Mouse (Mus musculus): ENCODE results near the gene Hist1h3d. TPM values are rescaled to one million over a fixed set of nuclear protein-coding genes. Genes with fewer than 3 reads are reported as not detected.
A peak's percentile ranks its signal among the peaks of the same experiment; 100 is the strongest.
"Not testable (repeated sequence)": the region's sequence is repeated elsewhere in the genome, so short reads cannot be mapped to it uniquely, and the experiment has no call there.

Hist1h3d gene
- polyA plus RNA-seq, 1 experiment from 2014 or later: 7.2 TPM

- not testable (repeated sequence) for H3K27me3 ChIP-seq (ENCODE audit: control insufficient read depth, insufficient read depth, low read length); H3K9me3 ChIP-seq (ENCODE audit: control insufficient read depth, low read length); H3K36me3 ChIP-seq (ENCODE audit: control insufficient read depth, insufficient read depth, low read length); H3K4me1 ChIP-seq (replicated peaks; ENCODE audit: control insufficient read depth, insufficient read depth, low read length)
- WGBS: under 1% methylated on average over 46 of the region's 47 CpGs
- peak within 1 kb of the TSS; percentile 34 for H3K4me3 ChIP-seq (ENCODE audit: low read depth, low read length)
- peak within 1 kb of the TSS; percentile 58 for H3K9ac ChIP-seq (ENCODE audit: low read depth, low read length)
- ATAC-seq (ENCODE audit: low FRiP score) (peak; percentile 86), DNase-seq (ENCODE audit: low spot score) (peak; percentile 94)
- peak within 1 kb of the TSS; percentile 84 for H3K27ac ChIP-seq (ENCODE audit: low read depth, low read length)
- H3K4me2 ChIP-seq (replicated peaks; ENCODE audit: low read depth, low read length): peak within 1 kb of the TSS; percentile 43
Observed at GRCm38 (mm10) chr13:23551146-23551834, 24.3 kb upstream of the Hist1h3d start, which contains the start of gene Hist1h4f. TSS of gene Hist1h4f (minus strand) at chr13:23551648.

- Histone ChIP-seq H3K27ac (ENCODE audit: low read depth, low read length) (peak overlapping the region; percentile 84), H3K9me3 (ENCODE audit: control insufficient read depth, low read length) (no peaks in the 10 kb centered on the region), H3K9ac (ENCODE audit: low read depth, low read length) (no peak overlapping the region), H3K4me2 (replicated peaks; ENCODE audit: low read depth, low read length) (peak overlapping the region; percentile 43), H3K27me3 (ENCODE audit: control insufficient read depth, insufficient read depth, low read length) (no peaks in the 10 kb centered on the region), H3K4me3 (ENCODE audit: low read depth, low read length) (peak overlapping the region; percentile 34; the same call in 1 of the 2 replicates), H3K36me3 (ENCODE audit: control insufficient read depth, insufficient read depth, low read length) (no peaks in the 10 kb centered on the region), H3K4me1 (replicated peaks; ENCODE audit: control insufficient read depth, insufficient read depth, low read length) (no peaks in the 10 kb centered on the region)
- 55% methylated on average over 8 of the region's 8 CpGs for WGBS
- no peak for DNase-seq (ENCODE audit: low spot score)
- ATAC-seq (ENCODE audit: low FRiP score): no peak
Observed at GRCm38 (mm10) chr13:23551931-23552914, 23.3 kb upstream of the Hist1h3d start.

GRCm38 (mm10) chr13:23552962-23553361, 22.6 kb upstream of the Hist1h3d start, which contains the start of gene Hist1h1d:
TSS of gene Hist1h1d (plus strand) at chr13:23553262.
- H3K9ac ChIP-seq (ENCODE audit: low read depth, low read length): no peak within 1 kb of the TSS
- H3K4me2 ChIP-seq (replicated peaks; ENCODE audit: low read depth, low read length): no peak within 1 kb of the TSS
- H3K36me3 ChIP-seq (ENCODE audit: control insufficient read depth, insufficient read depth, low read length): no peaks in the 10 kb centered on the region
- H3K4me1 ChIP-seq (replicated peaks; ENCODE audit: control insufficient read depth, insufficient read depth, low read length): no peaks in the 10 kb centered on the region
- peak within 1 kb of the TSS; percentile 84 for H3K27ac ChIP-seq (ENCODE audit: low read depth, low read length)
- no peak within 1 kb of the TSS for H3K4me3 ChIP-seq (ENCODE audit: low read depth, low read length)
- no peaks in the 10 kb centered on the region for H3K27me3 ChIP-seq (ENCODE audit: control insufficient read depth, insufficient read depth, low read length)
- ATAC-seq (ENCODE audit: low FRiP score) (no peak), DNase-seq (ENCODE audit: low spot score) (no peak)
- no peaks in the 10 kb centered on the region for H3K9me3 ChIP-seq (ENCODE audit: control insufficient read depth, low read length)

GRCm38 (mm10) chr13:23554393-23554792, 21.2 kb upstream of the Hist1h3d start:
- peak overlapping the region; percentile 90 for H3K9ac ChIP-seq (ENCODE audit: low read depth, low read length)
- H3K27me3 ChIP-seq (ENCODE audit: control insufficient read depth, insufficient read depth, low read length): no peaks in the 10 kb centered on the region
- ATAC-seq (ENCODE audit: low FRiP score): no peak
- peak overlapping the region; percentile 57 for H3K4me3 ChIP-seq (ENCODE audit: low read depth, low read length)
- H3K36me3 ChIP-seq (ENCODE audit: control insufficient read depth, insufficient read depth, low read length): no peaks in the 10 kb centered on the region
- H3K9me3 ChIP-seq (ENCODE audit: control insufficient read depth, low read length): no peaks in the 10 kb centered on the region
- peak overlapping the region; percentile 97 for H3K27ac ChIP-seq (ENCODE audit: low read depth, low read length)
- peak overlapping the region; percentile 98 for H3K4me2 ChIP-seq (replicated peaks; ENCODE audit: low read depth, low read length)
- no peaks in the 10 kb centered on the region for H3K4me1 ChIP-seq (replicated peaks; ENCODE audit: control insufficient read depth, insufficient read depth, low read length)
- no peak for DNase-seq (ENCODE audit: low spot score)
- WGBS: 26% methylated on average over 9 of the region's 9 CpGs

- DNase-seq (ENCODE audit: low spot score) (peak; percentile 84), ATAC-seq (ENCODE audit: low FRiP score) (peak; percentile 86)
- peak overlapping the region; percentile 90 for H3K9ac ChIP-seq (ENCODE audit: low read depth, low read length)
- H3K4me1 ChIP-seq (replicated peaks; ENCODE audit: control insufficient read depth, insufficient read depth, low read length): no peaks in the 10 kb centered on the region
- under 1% methylated on average over 52 of the region's 54 CpGs for WGBS
- peak overlapping the region; percentile 98 for H3K4me2 ChIP-seq (replicated peaks; ENCODE audit: low read depth, low read length)
- H3K27ac ChIP-seq (ENCODE audit: low read depth, low read length): peak overlapping the region; percentile 97
- no peaks in the 10 kb centered on the region for H3K36me3 ChIP-seq (ENCODE audit: control insufficient read depth, insufficient read depth, low read length)
- H3K4me3 ChIP-seq (ENCODE audit: low read depth, low read length): peak overlapping the region; percentile 57
- H3K27me3 ChIP-seq (ENCODE audit: control insufficient read depth, insufficient read depth, low read length): no peaks in the 10 kb centered on the region
- no peaks in the 10 kb centered on the region for H3K9me3 ChIP-seq (ENCODE audit: control insufficient read depth, low read length)
Observed at GRCm38 (mm10) chr13:23554925-23555838, 20.4 kb upstream of the Hist1h3d start.

GRCm38 (mm10) chr13:23555839-23556416, 19.6 kb upstream of the Hist1h3d start:
- peak overlapping the region; percentile 98 for H3K4me2 ChIP-seq (replicated peaks; ENCODE audit: low read depth, low read length)
- no peaks in the 10 kb centered on the region for H3K27me3 ChIP-seq (ENCODE audit: control insufficient read depth, insufficient read depth, low read length)
- DNase-seq (ENCODE audit: low spot score) (peak; percentile 85), ATAC-seq (ENCODE audit: low FRiP score) (peak; percentile 82)
- under 1% methylated on average over 18 of the region's 18 CpGs for WGBS
- H3K9ac ChIP-seq (ENCODE audit: low read depth, low read length): peak overlapping the region; percentile 90
- no peaks in the 10 kb centered on the region for H3K9me3 ChIP-seq (ENCODE audit: control insufficient read depth, low read length)
- H3K27ac ChIP-seq (ENCODE audit: low read depth, low read length): peak overlapping the region; percentile 97
- H3K4me3 ChIP-seq (ENCODE audit: low read depth, low read length): peak overlapping the region; percentile 57
- H3K36me3 ChIP-seq (ENCODE audit: control insufficient read depth, insufficient read depth, low read length): no peaks in the 10 kb centered on the region
- no peaks in the 10 kb centered on the region for H3K4me1 ChIP-seq (replicated peaks; ENCODE audit: control insufficient read depth, insufficient read depth, low read length)

GRCm38 (mm10) chr13:23556906-23557305, 18.7 kb upstream of the Hist1h3d start:
- no peak overlapping the region for H3K4me3 ChIP-seq (ENCODE audit: low read depth, low read length)
- H3K27me3 ChIP-seq (ENCODE audit: control insufficient read depth, insufficient read depth, low read length): no peaks in the 10 kb centered on the region
- H3K36me3 ChIP-seq (ENCODE audit: control insufficient read depth, insufficient read depth, low read length): no peaks in the 10 kb centered on the region
- no peak for DNase-seq (ENCODE audit: low spot score)
- 0 out of 2 replicates have a peak overlapping the region, but pooled peaks have one; percentile 36 for H3K27ac ChIP-seq (ENCODE audit: low read depth, low read length)
- no peak overlapping the region; the same call in 1 of the 2 replicates for H3K4me2 ChIP-seq (replicated peaks; ENCODE audit: low read depth, low read length)
- H3K9me3 ChIP-seq (ENCODE audit: control insufficient read depth, low read length): no peaks in the 10 kb centered on the region
- WGBS: 73% methylated on average over 3 of the region's 3 CpGs
- ATAC-seq (ENCODE audit: low FRiP score): no peak
- no peak overlapping the region for H3K9ac ChIP-seq (ENCODE audit: low read depth, low read length)
- H3K4me1 ChIP-seq (replicated peaks; ENCODE audit: control insufficient read depth, insufficient read depth, low read length): no peaks in the 10 kb centered on the region

- H3K27ac ChIP-seq (ENCODE audit: low read depth, low read length); H3K36me3 ChIP-seq (ENCODE audit: control insufficient read depth, insufficient read depth, low read length); H3K9ac ChIP-seq (ENCODE audit: low read depth, low read length); H3K4me3 ChIP-seq (ENCODE audit: low read depth, low read length); ATAC-seq (ENCODE audit: low FRiP score); DNase-seq (ENCODE audit: low spot score); H3K4me2 ChIP-seq (replicated peaks; ENCODE audit: low read depth, low read length); H3K4me1 ChIP-seq (replicated peaks; ENCODE audit: control insufficient read depth, insufficient read depth, low read length); H3K9me3 ChIP-seq (ENCODE audit: control insufficient read depth, low read length); H3K27me3 ChIP-seq (ENCODE audit: control insufficient read depth, insufficient read depth, low read length): not testable (repeated sequence)
- 29% methylated on average over 2 of the region's 2 CpGs for WGBS
Observed at GRCm38 (mm10) chr13:23560699-23561098, 14.9 kb upstream of the Hist1h3d start.

Data from hindbrain, embryonic 11.5 days (tissue).